Mouse (Mus musculus) ovary, postnatal 10 days (tissue): ENCODE data around the gene B3galt4.
"Not testable (repeated sequence)": the region's sequence is repeated elsewhere in the genome, so short reads cannot be mapped to it uniquely, and the experiment has no call there.

ENCODE experiments used
- DNase-seq: peaks from one replicate; pipeline ENCODE4 v3.0.0; 2022; ENCODE audit warnings: low spot score

The B3galt4 gene

DNA sequence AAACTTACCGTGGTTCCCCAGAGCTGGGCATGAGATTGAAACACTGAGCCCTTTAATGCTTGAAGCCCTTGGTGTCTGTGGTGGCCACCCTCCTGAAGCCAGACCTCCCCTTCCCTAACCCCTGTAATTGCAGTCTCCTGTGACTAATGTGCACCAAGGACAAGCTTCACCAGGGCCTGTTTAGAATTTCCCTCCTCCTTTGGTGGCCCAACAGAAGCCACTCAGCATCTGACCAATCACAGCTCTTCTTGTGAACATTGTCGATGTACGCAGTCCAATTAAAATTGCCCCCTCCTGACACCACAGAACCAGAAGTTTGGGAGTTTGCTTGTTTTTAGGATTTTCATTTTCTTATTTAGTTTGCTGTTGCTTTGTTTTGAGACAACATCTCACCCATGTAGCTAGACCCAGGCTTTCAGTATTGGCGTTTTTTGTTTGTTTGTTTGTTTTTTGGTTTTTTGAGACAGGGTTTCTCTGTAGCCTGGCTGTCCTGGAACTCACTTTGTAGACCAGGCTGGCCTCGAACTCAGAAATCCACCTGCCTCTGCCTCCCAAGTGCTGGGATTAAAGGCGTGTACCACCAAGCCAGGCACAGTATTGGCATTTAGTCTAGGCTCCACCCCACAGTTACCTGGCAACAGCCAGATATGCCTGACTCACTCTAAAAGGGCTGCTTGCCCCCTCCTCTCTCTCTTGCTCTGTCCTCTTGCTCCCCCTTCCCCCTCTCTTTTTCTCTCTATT lies 47.2 kb downstream of the B3galt4 start:
- DNase-seq = not testable (repeated sequence)

- no peak for DNase-seq
Measured at GRCm38 (mm10) chr17:33902491-33902890, 48.8 kb downstream of the B3galt4 start.

DNA sequence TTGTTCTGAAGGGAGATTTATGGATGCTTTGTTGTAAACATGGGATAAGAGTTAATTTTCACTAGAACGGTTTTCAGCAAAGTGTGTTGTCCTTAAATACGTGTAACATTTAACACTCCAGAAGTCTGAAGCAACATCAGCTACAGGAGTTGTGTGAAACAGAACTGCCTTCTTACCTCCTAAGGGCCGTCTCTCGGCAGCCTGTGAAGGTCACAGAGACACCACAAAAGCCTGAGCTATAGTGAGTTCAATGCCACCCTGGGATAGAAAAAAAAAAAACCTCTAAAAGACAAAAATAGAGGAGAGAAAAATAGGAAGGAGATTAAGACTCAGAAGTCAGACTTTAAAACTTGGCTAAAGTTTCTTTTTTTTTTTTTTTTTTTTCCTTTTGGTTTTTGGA lies 49.2 kb downstream of the B3galt4 start:
- no peak for DNase-seq

DNA sequence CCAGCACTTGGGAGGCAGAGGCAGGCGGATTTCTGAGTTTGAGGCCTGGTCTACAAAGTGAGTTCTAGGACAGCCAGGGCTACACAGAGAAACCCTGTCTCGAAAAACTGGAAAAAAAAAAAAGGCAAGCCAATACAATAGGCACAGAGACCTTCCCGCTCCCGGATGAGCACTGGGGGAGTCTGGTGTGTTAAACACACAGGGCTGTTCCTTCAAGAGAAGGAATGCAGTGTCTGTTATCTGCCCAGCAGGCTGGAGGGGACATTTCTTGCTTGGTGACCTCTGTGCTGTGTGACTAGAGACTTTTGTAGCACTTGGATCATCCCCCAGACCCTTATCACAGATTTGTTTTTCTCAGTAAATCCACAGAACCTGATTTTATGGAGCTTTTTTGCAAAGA lies 49.6 kb downstream of the B3galt4 start:
- DNase-seq = no peak

DNA sequence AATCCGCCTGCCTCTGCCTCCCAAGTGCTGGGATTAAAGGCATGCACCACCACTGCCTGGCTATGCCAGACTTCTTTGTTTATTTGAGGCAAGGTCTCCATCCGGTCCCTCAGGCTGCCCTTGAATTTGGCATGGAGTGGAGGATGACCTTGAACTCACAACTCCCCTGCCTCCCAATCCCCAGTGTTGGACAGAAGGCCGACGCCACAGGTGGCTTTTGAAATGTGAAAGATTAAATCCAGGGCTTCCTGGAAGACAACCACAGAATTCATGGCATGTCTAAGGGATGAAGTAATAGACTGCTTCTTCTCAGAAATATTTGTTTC lies 50.3 kb downstream of the B3galt4 start:
- DNase-seq = no peak

DNA sequence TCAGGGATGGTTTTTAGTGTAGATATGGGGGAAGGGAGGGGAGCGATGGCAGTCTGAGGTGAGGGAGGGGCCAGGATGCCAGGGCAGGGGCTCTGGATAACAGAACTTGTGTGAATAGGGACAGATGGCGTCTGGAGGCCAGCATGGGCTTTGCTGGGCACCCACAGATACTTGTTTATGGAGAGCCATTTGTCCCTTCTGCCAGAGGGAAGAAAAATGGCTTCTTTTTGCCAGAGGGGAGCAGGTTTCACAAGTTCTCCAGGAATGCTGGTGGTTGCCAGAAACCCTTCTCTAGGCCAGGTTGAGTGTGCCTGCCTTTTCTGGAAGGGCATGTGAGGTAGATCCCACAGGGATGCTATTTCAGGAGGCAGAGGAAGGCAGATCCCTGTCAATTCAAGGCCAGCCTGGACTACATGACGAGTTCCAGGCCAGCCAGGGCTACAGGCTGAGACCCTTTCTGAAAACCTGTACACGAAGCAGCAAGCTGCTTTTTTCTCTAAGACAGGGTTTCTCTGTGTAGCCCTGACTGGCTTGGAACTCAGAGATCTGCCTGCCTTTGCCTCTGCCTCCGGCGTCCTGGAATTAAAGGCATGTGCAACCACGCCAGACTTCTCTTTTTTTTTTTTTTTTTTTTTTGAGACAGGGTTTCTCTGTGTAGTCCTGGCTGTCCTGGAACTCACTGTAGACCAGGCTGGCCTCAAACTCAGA lies 50.9 kb downstream of the B3galt4 start:
- DNase-seq = no peak
